In genomic region chr9:41207130-41208104, GRCm38 (mm10) we compare ENCODE assay signal across 8 mouse cellular contexts. TPM values are rescaled to one million over a fixed set of nuclear protein-coding genes. Genes with fewer than 3 reads are reported as not detected.
DNase-seq lines count a peak whose midpoint lies in the region; ATAC-seq and TF ChIP-seq lines count a peak whose summit lies in the region.

No protein-coding gene starts in this region.

- 6% methylated on average over 28 of the region's 28 CpGs for WGBS in kidney, embryonic 14.5 days
- 7% methylated on average over 28 of the region's 28 CpGs for WGBS in limb, embryonic 15.5 days

- H3K27me3 ChIP-seq in kidney, embryonic 14.5 days (ENCODE audit: control insufficient read depth, insufficient read depth, low read length): no peaks in the 10 kb centered on the region
- H3K27me3 ChIP-seq in limb, embryonic 15.5 days: no peaks in the 10 kb centered on the region

- H3K27ac ChIP-seq in bone marrow macrophage, adult 2 months (ENCODE audit: insufficient read depth, low read depth, low read length): peak overlapping the region; percentile 66
- peak overlapping the region; percentile 50 for H3K27ac ChIP-seq in embryonic fibroblast, embryonic 13.5 days (ENCODE audit: insufficient read depth, low read length)
- H3K27ac ChIP-seq in kidney, embryonic 14.5 days (ENCODE audit: low read depth, low read length): peak overlapping the region; percentile 90
- H3K27ac ChIP-seq in limb, embryonic 15.5 days: peak overlapping the region; percentile 94

- H3K4me2 ChIP-seq in kidney, embryonic 14.5 days (replicated peaks; ENCODE audit: low read depth, low read length): peak overlapping the region; percentile 43
- peak overlapping the region; percentile 50 for H3K4me2 ChIP-seq in limb, embryonic 15.5 days

- no peak for TF ChIP-seq POLR2A in bone marrow macrophage, adult 2 months (IDR thresholded peaks at IDR 0.05; ENCODE audit: borderline replicate concordance, low read depth, low read length)
- TF ChIP-seq POLR2A in embryonic fibroblast, embryonic 13.5 days (IDR thresholded peaks at IDR 0.05; ENCODE audit: low read depth, low read length): peak; percentile 69

- H3K9me3 ChIP-seq in kidney, embryonic 14.5 days (ENCODE audit: control insufficient read depth, low read length): no peaks in the 10 kb centered on the region
- H3K9me3 ChIP-seq in limb, embryonic 15.5 days: no peaks in the 10 kb centered on the region

- H3K4me1 ChIP-seq in bone marrow macrophage, adult 2 months (ENCODE audit: control insufficient read depth, insufficient read depth, low read length): 0 out of 2 replicates have a peak, but pooled peaks cover under 1% of the 10 kb centered on the region
- peaks cover 7% of the 10 kb centered on the region for H3K4me1 ChIP-seq in embryonic fibroblast, embryonic 13.5 days (ENCODE audit: control insufficient read depth, insufficient read depth, low read length)
- peaks cover 11% of the 10 kb centered on the region for H3K4me1 ChIP-seq in kidney, embryonic 14.5 days (ENCODE audit: control insufficient read depth, insufficient read depth, low read length)
- H3K4me1 ChIP-seq in limb, embryonic 15.5 days: peaks cover 15% of the 10 kb centered on the region

- DNase-seq in A20 (ENCODE audit: low read depth, low spot score): peak; percentile 94
- DNase-seq in heart, adult 9 months (ENCODE audit: low spot score in 2 of 2): peak; percentile 87 to 93
- DNase-seq in monocyte, adult 2 months (ENCODE audit: low read depth in 1 of 2, low spot score in 2 of 2): peak; percentile 67 to 79
- DNase-seq in spleen, postnatal 36 days (ENCODE audit: low spot score in 2 of 2): peak; percentile 91 to 94

- H3K36me3 ChIP-seq in kidney, embryonic 14.5 days (ENCODE audit: control insufficient read depth, insufficient read depth, low read length): no peaks in the 10 kb centered on the region
- H3K36me3 ChIP-seq in limb, embryonic 15.5 days: no peaks in the 10 kb centered on the region

- peak; percentile 91 for ATAC-seq in kidney, embryonic 14.5 days (ENCODE audit: low FRiP score, low TSS enrichment)
- peak; percentile 88 for ATAC-seq in limb, embryonic 15.5 days (ENCODE audit: insufficient number of reproducible peaks, low FRiP score, low TSS enrichment, low read depth)

- TF ChIP-seq CTCF in bone marrow macrophage, adult 2 months (IDR thresholded peaks at IDR 0.05; ENCODE audit: low read depth, low read length): peak; percentile 54
- TF ChIP-seq CTCF in embryonic fibroblast, embryonic 13.5 days (IDR thresholded peaks at IDR 0.05; ENCODE audit: borderline replicate concordance, insufficient read depth, low read length): peak; percentile 87; the same call in 1 of the 2 replicates

- peak overlapping the region; percentile 55; the same call in 1 of the 2 replicates for H3K9ac ChIP-seq in kidney, embryonic 14.5 days (ENCODE audit: low read depth, low read length)
- no peak overlapping the region; the same call in 1 of the 2 replicates for H3K9ac ChIP-seq in limb, embryonic 15.5 days

- peak overlapping the region; percentile 32; the same call in 1 of the 2 replicates for H3K4me3 ChIP-seq in bone marrow macrophage, adult 2 months (ENCODE audit: insufficient read depth, low read length)
- H3K4me3 ChIP-seq in embryonic fibroblast, embryonic 13.5 days (ENCODE audit: insufficient read depth, low read length): no peak overlapping the region
- peak overlapping the region; percentile 35 for H3K4me3 ChIP-seq in kidney, embryonic 14.5 days (ENCODE audit: low read length)
- H3K4me3 ChIP-seq in limb, embryonic 15.5 days: peak overlapping the region; percentile 39

RNA-seq across cellular contexts. Expression of gene Ubash3b, which starts 45.9 kb away (rescaled TPM):
- polyA plus RNA-seq in bone marrow macrophage, adult 2 months (2012; ENCODE audit: insufficient read depth, insufficient read length, missing spikeins): 17.9 and 19.7 TPM in 2 replicates
- polyA plus RNA-seq in embryonic fibroblast, embryonic 13.5 days (2011; ENCODE audit: insufficient read length, low read depth, missing spikeins): 4.2 and 5.1 TPM in 2 replicates
- 9.3 TPM in 2 replicates for polyA plus RNA-seq in kidney, embryonic 14.5 days (2014; fragmentation: Nextera tagmentation; extraction: Ambion mirVana)
- polyA plus RNA-seq in limb, embryonic 15.5 days (2015; fragmentation: Nextera tagmentation; extraction: Ambion mirVana): 6.8 and 7.5 TPM in 2 replicates
